Mouse (Mus musculus) cerebellum, adult 2 months (tissue): ENCODE results near the gene Batf.

ENCODE experiments used
- CTCF ChIP-seq: fragments of 200-500 bp; IDR thresholded peaks from 2 replicates; pipeline ENCODE4 v1.5.1; 2011; ENCODE audit warnings: low read depth, mild to moderate bottlenecking, control low read depth, low read length, moderate library complexity, borderline replicate concordance; ENCODE audit not compliant: insufficient read depth
- POLR2A ChIP-seq: fragments of 200-500 bp; IDR thresholded peaks from 2 replicates; pipeline ENCODE4 v1.6.1; 2011; ENCODE audit warnings: low read length, control low read depth, borderline replicate concordance; ENCODE audit not compliant: insufficient read depth

DNA sequence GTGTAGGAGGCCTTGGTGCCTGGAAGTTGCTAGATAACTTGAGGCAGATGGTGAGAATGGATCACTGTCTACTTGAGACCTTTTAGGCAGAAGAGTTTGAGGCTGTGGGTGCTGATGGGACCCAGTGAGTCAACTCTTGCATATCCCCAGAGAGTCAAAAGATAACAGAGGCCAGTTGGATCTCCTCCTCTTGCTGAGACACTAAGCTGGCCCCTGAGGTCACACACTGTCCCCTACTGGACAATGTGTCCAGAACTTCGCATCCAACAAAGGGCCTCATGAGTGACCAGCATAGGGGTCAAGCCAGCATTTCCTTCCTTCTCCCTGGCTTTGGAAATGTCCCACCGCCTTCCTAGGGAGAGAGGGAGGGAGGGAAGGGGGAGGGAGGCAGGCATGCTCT is 6.7 kb upstream of the Batf start:
- no peak for TF ChIP-seq POLR2A
- TF ChIP-seq CTCF, result no peak
